Mouse (Mus musculus) E14TG2a.4 (cell line): ENCODE results near the gene C1qc.
A peak's percentile ranks its signal among the peaks of the same experiment; 100 is the strongest.

Experiments
- H3K27me3 ChIP-seq: 2 replicates; pipeline ENCODE4 v1.6.1; 2014; ENCODE audit warnings: low read length, control low read depth; ENCODE audit not compliant: insufficient read depth
- H3K36me3 ChIP-seq: 2 replicates; pipeline ENCODE4 v1.6.1; 2014; ENCODE audit warnings: low read length, control low read depth; ENCODE audit not compliant: insufficient read depth
- H3K4me1 ChIP-seq: replicated peaks from 2 replicates; pipeline ENCODE4 v1.6.1; 2014; ENCODE audit warnings: low read depth, low read length, control low read depth
- H3K4me3 ChIP-seq: replicated peaks from 2 replicates; pipeline ENCODE4 v1.5.1; 2014; ENCODE audit warnings: mild to moderate bottlenecking, low read length
- H3K9me3 ChIP-seq: 2 replicates; pipeline ENCODE4 v1.6.1; 2014; ENCODE audit warnings: low read length, control low read depth
- CTCF ChIP-seq: conservative IDR thresholded peaks from 2 replicates; pipeline ENCODE4 v1.5.1; 2014; ENCODE audit warnings: low read length
- NANOG ChIP-seq: IDR thresholded peaks from 2 replicates; pipeline ENCODE4 v1.6.1; 2014; ENCODE audit warnings: borderline replicate concordance, low read length, mixed read lengths
- POU5F1 ChIP-seq: IDR thresholded peaks from 2 replicates; pipeline ENCODE4 v1.6.1; 2014; ENCODE audit warnings: low read length, borderline replicate concordance

C1qc gene

GRCm38 (mm10) chr4:136919526-136919925, 26.7 kb upstream of the C1qc start:
- TF ChIP-seq CTCF (no peak), NANOG (no peak), POU5F1 (no peak)
- Histone ChIP-seq H3K4me3 (no peak overlapping the region), H3K9me3 (no peaks in the 10 kb centered on the region), H3K4me1 (peaks cover 20% of the 10 kb centered on the region), H3K36me3 (no peaks in the 10 kb centered on the region), H3K27me3 (peaks cover 56% of the 10 kb centered on the region)

- peaks cover 59% of the 10 kb centered on the region for H3K27me3 ChIP-seq
- H3K9me3 ChIP-seq, result no peaks in the 10 kb centered on the region
- H3K4me3 ChIP-seq, result no peak overlapping the region
- no peak for TF ChIP-seq NANOG
- no peak for TF ChIP-seq CTCF
- no peak for TF ChIP-seq POU5F1
- H3K36me3 ChIP-seq, result no peaks in the 10 kb centered on the region
- H3K4me1 ChIP-seq, result peaks cover 23% of the 10 kb centered on the region
Observed at GRCm38 (mm10) chr4:136918834-136919233, 26.0 kb upstream of the C1qc start.

GRCm38 (mm10) chr4:136917165-136917524, 24.3 kb upstream of the C1qc start:
- H3K4me3 ChIP-seq, result no peak overlapping the region
- H3K4me1 ChIP-seq, result peaks cover 23% of the 10 kb centered on the region
- H3K36me3 ChIP-seq, result no peaks in the 10 kb centered on the region
- H3K9me3 ChIP-seq, result no peaks in the 10 kb centered on the region
- TF ChIP-seq NANOG, result no peak
- no peak for TF ChIP-seq POU5F1
- peaks cover 53% of the 10 kb centered on the region for H3K27me3 ChIP-seq

GRCm38 (mm10) chr4:136916359-136917164, 23.7 kb upstream of the C1qc start:
- no peaks in the 10 kb centered on the region for H3K9me3 ChIP-seq
- H3K4me1 ChIP-seq, result peaks cover 28% of the 10 kb centered on the region
- no peak overlapping the region for H3K4me3 ChIP-seq
- no peak for TF ChIP-seq NANOG
- H3K27me3 ChIP-seq, result peaks cover 52% of the 10 kb centered on the region
- H3K36me3 ChIP-seq, result no peaks in the 10 kb centered on the region

- H3K4me3 ChIP-seq, result no peak overlapping the region
- H3K4me1 ChIP-seq, result peaks cover 38% of the 10 kb centered on the region
- H3K9me3 ChIP-seq, result no peaks in the 10 kb centered on the region
- no peaks in the 10 kb centered on the region for H3K36me3 ChIP-seq
- TF ChIP-seq NANOG, result no peak
- no peak for TF ChIP-seq POU5F1
- TF ChIP-seq CTCF, result no peak
- peaks cover 48% of the 10 kb centered on the region for H3K27me3 ChIP-seq
Observed at GRCm38 (mm10) chr4:136912841-136913240, 20.0 kb upstream of the C1qc start.

- Histone ChIP-seq H3K27me3 (peaks cover 47% of the 10 kb centered on the region), H3K36me3 (no peaks in the 10 kb centered on the region)
- TF ChIP-seq NANOG, result no peak
- no peak for TF ChIP-seq POU5F1
- no peak for TF ChIP-seq CTCF
Observed at GRCm38 (mm10) chr4:136911804-136912203, 18.9 kb upstream of the C1qc start.

GRCm38 (mm10) chr4:136911211-136911646, 18.4 kb upstream of the C1qc start:
- TF ChIP-seq NANOG, result no peak
- TF ChIP-seq CTCF, result no peak
- TF ChIP-seq POU5F1, result no peak
- Histone ChIP-seq H3K4me1 (peaks cover 26% of the 10 kb centered on the region), H3K27me3 (peaks cover 50% of the 10 kb centered on the region), H3K36me3 (no peaks in the 10 kb centered on the region), H3K9me3 (no peaks in the 10 kb centered on the region), H3K4me3 (peak overlapping the region; percentile 43; the same call in 1 of the 2 replicates)

More at GRCm38 (mm10) chr4:136911804-136912203, 18.9 kb upstream of the C1qc start:
- Histone ChIP-seq H3K4me3 (peak overlapping the region; percentile 43; the same call in 1 of the 2 replicates), H3K4me1 (peaks cover 32% of the 10 kb centered on the region), H3K9me3 (no peaks in the 10 kb centered on the region)

GRCm38 (mm10) chr4:136907809-136908208, 14.9 kb upstream of the C1qc start:
- TF ChIP-seq CTCF, result no peak
- no peak for TF ChIP-seq NANOG
- TF ChIP-seq POU5F1, result no peak
- Histone ChIP-seq H3K9me3 (no peaks in the 10 kb centered on the region), H3K4me1 (peaks cover 30% of the 10 kb centered on the region), H3K27me3 (peaks cover 59% of the 10 kb centered on the region), H3K4me3 (no peak overlapping the region), H3K36me3 (no peaks in the 10 kb centered on the region)

- TF ChIP-seq POU5F1, result no peak
- peak; percentile 78 for TF ChIP-seq CTCF
- Histone ChIP-seq H3K36me3 (no peaks in the 10 kb centered on the region), H3K9me3 (no peaks in the 10 kb centered on the region), H3K27me3 (peaks cover 52% of the 10 kb centered on the region), H3K4me3 (no peak overlapping the region), H3K4me1 (peaks cover 30% of the 10 kb centered on the region)
Observed at GRCm38 (mm10) chr4:136907033-136907432, 14.2 kb upstream of the C1qc start.
